Mouse (Mus musculus): ENCODE data around the gene Ghr. TPM values are rescaled to one million over a fixed set of nuclear protein-coding genes. Genes with fewer than 3 reads are reported as not detected.

Gene Ghr
- polyA plus RNA-seq (2017; shearing (Covaris generic)), result under 1 TPM; 0.10 to 0.78 TPM

- ATAC-seq, result peak; percentile 32
These were observed at the start of gene Ghr for GRCm38 (mm10) chr15:3582807-3583636. TSS of gene Ghr (minus strand) at chr15:3583492.

- ATAC-seq, result no peak
These were observed 39.5 kb upstream of the Ghr start for GRCm38 (mm10) chr15:3622746-3623145.

GRCm38 (mm10) chr15:3620368-3620767 is 37.1 kb upstream of the Ghr start:
- ATAC-seq, result no peak

DNA sequence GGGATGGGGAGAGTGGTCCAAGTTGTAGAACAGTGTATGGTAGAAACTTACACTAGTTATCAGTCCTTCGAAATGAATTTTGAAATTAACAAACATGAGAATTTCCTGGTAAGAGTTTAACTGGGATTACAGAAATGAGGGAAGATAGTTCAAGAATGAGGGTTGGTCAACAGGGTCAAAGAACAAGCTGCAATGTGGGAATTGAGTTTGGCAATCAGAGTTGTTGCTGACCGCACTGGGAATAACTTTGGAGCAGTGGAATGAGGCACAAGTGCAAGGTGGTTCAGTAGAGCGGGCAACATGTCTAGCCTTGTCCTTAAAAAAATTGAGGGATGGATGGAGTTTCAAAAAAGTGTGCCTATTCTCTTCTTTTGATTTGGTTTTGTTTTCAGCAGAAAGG is 35.0 kb upstream of the Ghr start:
- ATAC-seq, result no peak

DNA sequence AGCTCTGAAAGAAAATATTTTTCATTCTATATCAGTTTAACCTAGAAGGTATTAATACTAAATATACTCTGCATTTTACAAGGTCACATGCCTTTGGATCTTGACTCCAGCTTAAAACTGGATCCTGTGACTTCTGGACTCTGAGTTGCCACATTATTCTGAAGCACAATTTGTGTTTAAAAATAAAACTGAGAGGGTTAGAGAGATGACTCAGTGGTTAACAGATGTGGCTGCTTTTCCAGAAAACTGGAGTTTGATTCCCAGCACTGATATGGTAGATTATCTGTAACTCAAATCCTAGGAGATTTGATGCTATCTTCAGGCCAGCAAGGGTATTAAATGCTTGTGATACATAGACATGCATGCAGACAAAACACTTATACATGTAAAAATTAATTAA is 28.7 kb upstream of the Ghr start:
- ATAC-seq, result no peak

- ATAC-seq, result no peak
These were observed 24.7 kb upstream of the Ghr start for GRCm38 (mm10) chr15:3607951-3608350.

GRCm38 (mm10) chr15:3602098-3602486 is 18.8 kb upstream of the Ghr start:
- ATAC-seq, result no peak

DNA sequence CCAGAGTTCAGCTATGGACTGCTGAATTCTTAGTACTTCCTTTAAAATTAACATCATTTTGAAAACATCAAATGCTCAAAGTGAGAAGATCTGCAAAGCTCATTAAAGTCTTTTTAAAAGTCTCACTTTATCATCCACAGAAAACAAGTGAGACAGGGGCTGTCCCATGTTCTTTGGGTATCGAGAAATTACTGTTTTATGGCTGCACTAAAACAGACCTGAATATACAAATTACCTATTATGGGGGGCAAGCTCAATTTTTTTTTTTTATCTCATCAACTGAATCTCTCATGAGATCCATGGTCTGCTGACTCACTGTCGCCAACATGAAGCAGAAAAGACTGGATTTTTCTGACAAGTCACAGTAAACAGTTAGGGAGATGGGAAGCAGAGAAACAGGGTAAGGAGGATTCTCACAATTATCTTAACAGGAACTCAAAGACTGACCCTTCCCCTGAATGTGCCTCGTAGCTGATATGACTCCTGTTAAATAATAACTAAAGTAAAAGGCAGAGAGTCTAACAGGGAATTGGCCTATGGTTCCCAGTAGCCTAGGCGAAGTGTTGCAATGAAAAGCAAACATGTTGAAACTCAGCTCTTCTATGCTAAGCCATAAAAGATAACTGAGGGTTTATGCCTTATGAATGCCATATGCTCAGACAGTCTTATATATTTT is 18.3 kb upstream of the Ghr start:
- no peak for ATAC-seq

DNA sequence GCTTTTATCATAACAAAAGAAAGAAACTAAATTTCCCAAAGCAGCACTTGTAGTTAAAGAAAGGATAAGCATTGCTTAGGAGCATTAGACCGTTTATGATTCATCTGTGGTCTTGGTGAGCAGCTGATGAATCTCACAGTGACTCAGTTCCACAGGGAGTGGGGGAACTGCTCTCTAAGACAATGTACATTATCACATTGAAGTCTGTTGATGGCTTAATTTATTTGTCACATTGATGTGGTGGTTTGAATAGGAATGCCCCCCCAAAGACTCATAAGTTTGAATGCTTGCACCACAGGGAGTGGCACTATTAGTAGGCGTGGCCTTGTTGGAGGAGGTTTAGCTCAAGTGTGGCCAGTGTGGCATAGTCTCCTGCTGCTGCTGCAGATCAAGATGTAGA is 4.6 kb upstream of the Ghr start:
- ATAC-seq, result no peak

- no peak for ATAC-seq
These were observed 1.1 kb upstream of the Ghr start for GRCm38 (mm10) chr15:3584361-3584760.

GRCm38 (mm10) chr15:3581861-3582806 is 1.2 kb downstream of the Ghr start:
- ATAC-seq, result no peak

- no peak for ATAC-seq
These were observed 2.0 kb downstream of the Ghr start for GRCm38 (mm10) chr15:3581337-3581736.

DNA sequence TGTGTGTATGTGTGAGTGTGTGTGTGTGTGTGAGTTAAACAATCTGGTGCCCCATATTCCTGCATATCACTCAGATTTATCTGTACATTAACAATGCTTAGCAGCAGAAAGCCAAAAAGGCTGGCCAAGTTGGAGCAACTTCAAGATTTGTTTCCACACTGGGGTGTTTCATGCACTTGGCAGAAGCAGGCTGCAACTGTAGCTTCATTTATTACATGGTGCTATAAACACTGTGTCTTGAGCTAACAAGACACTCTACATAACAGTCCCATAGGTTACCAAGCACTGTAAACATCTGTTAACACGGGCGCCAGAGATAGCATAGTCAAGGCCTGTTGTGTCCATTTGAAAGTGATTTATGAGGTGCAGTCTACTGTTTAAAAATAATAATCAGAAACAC is 3.1 kb downstream of the Ghr start:
- no peak for ATAC-seq

- no peak for ATAC-seq
These were observed 4.9 kb downstream of the Ghr start for GRCm38 (mm10) chr15:3578286-3578980.

DNA sequence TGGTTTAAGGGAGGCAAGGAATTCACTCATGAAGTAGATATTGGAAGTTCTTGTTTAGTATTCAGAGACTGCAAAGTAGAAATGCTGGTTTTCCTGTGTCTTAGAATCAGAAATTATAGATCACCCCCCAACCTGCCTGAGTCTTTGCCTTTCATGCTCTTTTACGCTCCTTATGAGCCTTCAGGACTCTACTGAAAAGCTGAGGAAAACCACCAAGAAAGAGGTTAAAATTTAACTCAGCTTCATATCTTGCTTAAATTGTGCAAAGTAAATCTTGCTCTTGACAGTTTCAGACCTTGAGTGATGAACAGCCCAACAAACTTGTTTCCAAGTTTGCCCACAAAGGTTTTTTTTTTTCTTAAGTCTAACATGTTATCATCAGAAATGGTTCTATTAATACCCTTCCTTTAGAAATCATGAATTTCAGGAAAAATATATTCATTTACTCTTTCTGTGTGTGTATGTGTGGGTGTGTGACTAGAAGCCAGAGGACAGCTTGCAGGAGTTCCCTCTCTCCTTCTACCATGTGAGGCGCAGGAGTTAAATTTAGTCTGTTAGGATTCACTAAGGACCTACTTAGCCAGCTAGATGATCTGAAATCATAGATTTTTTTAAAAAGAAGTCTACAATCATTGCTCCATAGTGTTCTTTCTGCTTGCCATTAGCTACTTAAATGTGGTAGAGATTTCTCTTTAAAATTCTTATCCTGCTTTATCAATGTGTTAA is 14.0 kb downstream of the Ghr start:
- ATAC-seq, result no peak

GRCm38 (mm10) chr15:3564570-3564969 is 18.7 kb downstream of the Ghr start:
- ATAC-seq, result no peak

GRCm38 (mm10) chr15:3563929-3564516 is 19.3 kb downstream of the Ghr start:
- ATAC-seq, result no peak

DNA sequence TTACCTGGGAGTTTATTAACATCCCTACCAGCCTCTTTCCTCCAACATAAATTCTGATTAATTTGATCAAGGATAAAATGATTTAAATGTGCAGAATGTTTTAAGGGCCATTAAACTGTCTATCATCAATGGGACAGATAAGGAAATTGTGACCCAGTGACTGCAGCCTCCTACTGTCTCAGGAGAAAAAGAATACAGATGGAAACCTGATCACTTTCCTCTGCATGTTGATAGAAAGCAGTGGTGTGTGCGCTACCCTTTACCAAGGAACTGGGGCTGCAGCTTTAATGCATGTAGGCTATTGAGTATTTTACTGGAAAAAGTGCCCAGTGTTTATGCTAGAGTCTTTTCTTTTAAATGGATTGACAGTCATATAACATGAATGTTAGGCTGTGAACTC is 19.8 kb downstream of the Ghr start:
- ATAC-seq, result no peak

GRCm38 (mm10) chr15:3558524-3558923 is 24.8 kb downstream of the Ghr start:
- no peak for ATAC-seq

GRCm38 (mm10) chr15:3544289-3544688 is 39.0 kb downstream of the Ghr start:
- no peak for ATAC-seq

GRCm38 (mm10) chr15:3536309-3536900 is 46.9 kb downstream of the Ghr start:
- ATAC-seq, result no peak

Measured in activated CD4-positive, CD25-positive, alpha-beta regulatory T cell, adult 4 months (primary cell).